Mouse (Mus musculus) Patski (cell line): Measurements from ENCODE around the gene Hoxa9. TPM values are rescaled to one million over a fixed set of nuclear protein-coding genes. Genes with fewer than 3 reads are reported as not detected.
A peak's percentile ranks its signal among the peaks of the same experiment; 100 is the strongest.

Experiments used
- ATAC-seq: fragments of 100-300 bp; one replicate; pipeline ENCODE4 v1.8.0; 2021
- CTCF ChIA-PET: fragments of 350-600 bp; sonication (Branson Sonifier 250); formaldehyde crosslinking; loops from one replicate; lab custom pipeline; 2022; ENCODE audit warnings: inconsistent platforms; lab: Charles Lee
- POLR2A ChIA-PET: fragments of 350-600 bp; sonication (Branson Sonifier 250); formaldehyde crosslinking; loops from one replicate; lab custom pipeline; 2022; ENCODE audit warnings: antibody characterized with exemption, inconsistent platforms; lab: Charles Lee
- DNase-seq: peaks from one replicate; pipeline ENCODE4 v3.0.0-alpha.2; 2011; ENCODE audit warnings: low read depth, low spot score
- H3K27me3 ChIP-seq: fragments of 371-371 bp; one replicate; pipeline ENCODE4 v1.5.1; 2021
- CTCF ChIP-seq: fragments of 100-300 bp; IDR thresholded peaks from one replicate; pipeline ENCODE4 v1.5.1; 2021
- in situ Hi-C: fragments of 300-500 bp; cut with MboI; formaldehyde crosslinking; loops from 3 replicates; pipeline ENCODE4 v1.11.1; 2018; ENCODE audit warnings: low pct_unique_long_range_greater_than_20kb, mixed read lengths
- polyA plus RNA-seq: library from polyadenylated mRNA; unstranded; gene quantifications from one replicate; pipeline ENCODE4 v1.2.3, GENCODE M21; 2021

The Hoxa9 gene
- polyA plus RNA-seq, 1 experiment from 2014 or later = 76.7 TPM

DNA sequence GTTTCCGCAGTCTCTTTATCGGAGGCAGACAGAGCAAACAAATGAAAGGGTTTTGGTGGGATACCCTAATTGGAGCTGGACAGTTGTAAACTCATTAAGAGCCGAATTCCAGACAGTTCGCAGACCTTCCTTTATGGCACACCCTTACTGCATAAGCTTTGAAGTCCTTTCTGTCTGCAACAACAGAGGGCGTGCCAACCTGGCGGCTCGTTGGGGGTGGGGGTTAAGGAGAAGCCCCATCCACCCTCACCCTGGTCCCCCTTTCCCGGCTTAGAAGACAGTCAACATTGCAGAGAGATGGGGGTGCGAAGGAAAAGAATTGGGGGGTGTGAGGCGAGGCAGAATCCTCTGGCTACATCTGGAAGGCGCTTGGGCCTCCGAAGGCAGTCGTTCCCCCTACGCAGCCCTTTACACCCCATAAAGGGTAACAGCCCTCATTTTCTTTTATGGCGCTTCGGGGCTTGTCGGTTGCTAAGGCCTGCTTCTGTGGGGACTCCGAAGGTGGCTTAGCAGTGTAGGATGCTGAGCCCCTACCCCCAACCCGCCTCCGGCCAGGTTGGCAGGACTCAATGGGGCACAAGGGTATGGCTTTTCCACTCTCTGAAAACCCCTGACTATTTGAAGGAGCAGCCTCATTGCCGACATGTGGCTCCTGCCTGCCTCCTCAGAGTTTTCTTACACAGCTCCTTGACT, 8.8 kb downstream of the Hoxa9 start:
- POLR2A ChIA-PET = interaction anchor here (1.1 to 37.4 kb wide), 7 partner anchors 10 to 231 kb away, joined by 3 to 778 read pairs (median 4); partner anchors contain the start of genes 5730596B20Rik, Gm28308, Hoxa10 and Hoxa11
- ATAC-seq (peak; percentile 41), DNase-seq (no peak)
- no peak for TF ChIP-seq CTCF
- CTCF ChIA-PET = interaction anchor here (0.6 to 5.0 kb wide), 17 partner anchors 8 to 1015 kb away, joined by 3 to 21 read pairs (median 5); partner anchors contain the start of genes Gm28308, Hoxa10, Hoxa11 and Hoxa3
- in situ Hi-C loops = loop anchor here (5.0 to 25.0 kb wide), 6 partner anchors 47 to 1047 kb away; partner anchors contain the start of genes 5730596B20Rik and Cbx3
- no peaks in the 10 kb centered on the region for H3K27me3 ChIP-seq

GRCm38 (mm10) chr6:52221337-52221992, 9.4 kb downstream of the Hoxa9 start, which contains the start of gene Hoxa7:
TSS of gene Hoxa7 (minus strand) at chr6:52221854.
- in situ Hi-C loops = loop anchor here (5.0 to 25.0 kb wide), 6 partner anchors 47 to 1047 kb away; partner anchors contain the start of genes 5730596B20Rik and Cbx3
- ATAC-seq = peak; percentile 57
- H3K27me3 ChIP-seq = no peaks in the 10 kb centered on the region

DNA sequence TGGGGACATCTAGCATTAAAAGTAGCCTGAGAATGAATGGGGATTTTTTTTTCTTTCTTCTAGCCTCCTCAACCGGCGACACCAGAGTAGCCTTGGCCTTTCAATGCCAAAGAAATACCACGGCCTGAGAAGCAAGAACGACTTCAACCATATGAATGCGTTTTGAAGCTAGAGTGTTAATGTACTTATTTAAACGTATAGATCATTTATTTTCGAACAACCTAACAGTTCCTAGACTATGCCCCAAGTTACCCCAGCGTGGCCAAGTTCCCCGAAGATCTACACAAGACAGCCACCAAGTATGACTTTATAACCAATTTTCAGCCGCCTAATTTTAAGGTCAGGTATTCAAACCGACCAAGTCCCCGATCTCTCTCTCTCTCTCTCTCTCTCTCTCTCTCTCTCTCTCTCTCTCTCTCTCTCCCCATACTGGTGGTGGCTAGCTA, 10.0 kb downstream of the Hoxa9 start:
- ATAC-seq = no peak
- CTCF ChIA-PET = interaction anchor here (0.9 to 5.0 kb wide), 13 partner anchors 7 to 1014 kb away, joined by 3 to 23 read pairs (median 6); partner anchors contain the start of genes Gm28308, Hoxa10, Hoxa3 and Hoxa9
- in situ Hi-C loops = loop anchor here (5.0 to 25.0 kb wide), 6 partner anchors 46 to 1046 kb away; partner anchors contain the start of genes 5730596B20Rik and Cbx3
- no peaks in the 10 kb centered on the region for H3K27me3 ChIP-seq
- TF ChIP-seq CTCF = no peak
- POLR2A ChIA-PET = interaction anchor here (1.4 to 37.4 kb wide), 5 partner anchors 9 to 219 kb away, joined by 3 to 778 read pairs (median 153); partner anchors contain the start of genes 5730596B20Rik, Gm28308, Hoxa10 and Hoxa11
- no peak for DNase-seq

More at GRCm38 (mm10) chr6:52221337-52221992, 9.4 kb downstream of the Hoxa9 start, which contains the start of gene Hoxa7:
- ChIA-PET CTCF (interaction anchor here (0.8 to 5.0 kb wide), 16 partner anchors 7 to 1015 kb away, joined by 3 to 21 read pairs (median 5); partner anchors contain the start of genes Gm28308, Hoxa10, Hoxa3 and Hoxa9), POLR2A (interaction anchor here (1.4 to 37.4 kb wide), 5 partner anchors 9 to 220 kb away, joined by 3 to 778 read pairs (median 153); partner anchors contain the start of genes 5730596B20Rik, Gm28308, Hoxa10 and Hoxa11)
- TF ChIP-seq CTCF = no peak
- DNase-seq = peak; percentile 91

- ChIA-PET POLR2A (interaction anchor here (1.2 to 37.4 kb wide), 6 partner anchors 8 to 360 kb away, joined by 3 to 778 read pairs (median 78); partner anchors contain the start of genes 5730596B20Rik, Gm28308, Hoxa10 and Hoxa11), CTCF (interaction anchor here (1.0 to 5.0 kb wide), 11 partner anchors 9 to 344 kb away, joined by 3 to 23 read pairs (median 8); partner anchors contain the start of genes Hoxa10 and Hoxa9)
- no peak for TF ChIP-seq CTCF
- in situ Hi-C loops = loop anchor here (5.0 to 25.0 kb wide), 6 partner anchors 45 to 1045 kb away; partner anchors contain the start of genes 5730596B20Rik and Cbx3
- H3K27me3 ChIP-seq = no peaks in the 10 kb centered on the region
- ATAC-seq (no peak), DNase-seq (no peak)
These were observed 10.7 kb downstream of the Hoxa9 start for GRCm38 (mm10) chr6:52220003-52220864.

DNA sequence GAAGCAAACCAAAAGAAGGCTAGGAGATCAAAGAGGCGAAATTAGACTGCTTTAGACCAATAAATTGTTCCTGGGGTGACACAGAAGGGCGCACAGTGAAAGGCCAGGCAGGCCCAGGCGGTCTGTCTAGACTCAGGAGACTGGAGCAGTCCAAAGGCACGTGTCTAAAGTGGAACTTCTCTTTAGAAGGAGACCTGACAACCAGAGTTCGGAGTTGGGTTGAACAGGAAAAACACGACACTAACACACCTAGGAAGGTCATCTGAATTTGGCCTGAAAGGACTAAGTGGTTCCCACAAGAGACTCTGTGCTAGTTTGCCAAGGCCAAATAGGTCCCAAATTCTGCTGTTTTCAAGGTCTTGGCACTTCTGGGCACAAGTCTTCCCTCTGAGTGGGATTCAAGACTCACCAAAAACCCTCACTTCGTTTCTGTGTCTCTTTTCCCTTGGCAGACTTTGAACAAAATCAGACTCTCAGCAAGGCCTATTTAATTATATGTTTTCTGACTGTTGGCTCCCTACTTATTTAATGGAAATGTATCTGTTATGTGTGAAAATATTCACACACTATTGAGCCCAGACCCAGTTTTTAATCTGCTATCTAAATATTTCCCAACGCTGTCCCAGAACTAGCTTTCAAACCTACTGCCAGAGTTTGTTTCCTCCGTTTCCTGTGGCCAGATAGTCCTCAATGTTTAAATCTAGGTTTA, 11.5 kb downstream of the Hoxa9 start:
- no peaks in the 10 kb centered on the region for H3K27me3 ChIP-seq

DNA sequence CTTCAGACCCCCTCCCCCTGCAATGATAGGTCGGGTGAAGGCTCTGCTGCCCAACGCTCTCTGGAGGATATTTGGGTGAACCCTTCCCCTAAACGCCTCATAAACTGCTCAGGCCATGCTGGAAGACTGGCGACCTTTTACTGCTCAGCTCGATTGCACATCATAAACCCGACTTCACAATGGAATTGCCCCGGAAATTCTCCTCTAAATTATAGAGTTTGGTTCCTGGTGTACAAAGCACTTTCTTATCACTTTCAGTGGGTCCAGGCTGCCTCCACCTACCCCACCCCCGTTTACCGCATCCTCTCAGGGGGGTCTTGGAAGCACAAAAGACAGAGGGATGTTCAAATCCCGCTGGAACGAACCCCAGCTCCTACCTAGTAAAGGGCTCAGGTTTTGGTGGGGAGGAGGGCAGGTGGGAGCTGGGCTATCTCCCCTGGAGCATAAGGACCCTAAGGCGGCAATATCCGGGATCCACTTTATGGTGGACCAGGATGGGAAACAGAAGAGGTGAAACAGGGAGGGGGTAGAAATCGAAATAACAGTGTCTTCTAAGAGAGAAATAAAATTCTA, 12.2 kb downstream of the Hoxa9 start:
- no peak for TF ChIP-seq CTCF
- CTCF ChIA-PET = interaction anchor here (1.1 to 5.0 kb wide), 11 partner anchors 9 to 353 kb away, joined by 3 to 23 read pairs (median 5); partner anchors contain the start of genes 5730596B20Rik, Hoxa10 and Hoxa9
- ATAC-seq (no peak), DNase-seq (no peak)
- in situ Hi-C loops = loop anchor here (5.0 to 25.0 kb wide), 2 partner anchors 506 to 631 kb away; no protein-coding TSS in a partner anchor
- H3K27me3 ChIP-seq = no peaks in the 10 kb centered on the region
- POLR2A ChIA-PET = interaction anchor here (1.2 to 37.4 kb wide), 5 partner anchors 7 to 41 kb away, joined by 5 to 778 read pairs (median 153); partner anchors contain the start of genes 5730596B20Rik, Gm28308, Hoxa10 and Hoxa11

More for the DNA sequence above, 11.5 kb downstream of the Hoxa9 start:
- DNase-seq (no peak), ATAC-seq (no peak)
- in situ Hi-C loops = loop anchor here (5.0 to 25.0 kb wide), 2 partner anchors 507 to 632 kb away; no protein-coding TSS in a partner anchor
- TF ChIP-seq CTCF = no peak
- ChIA-PET CTCF (interaction anchor here (1.0 to 5.0 kb wide), 11 partner anchors 8 to 343 kb away, joined by 3 to 23 read pairs (median 7); partner anchors contain the start of genes 5730596B20Rik, Hoxa10 and Hoxa9), POLR2A (interaction anchor here (1.2 to 37.4 kb wide), 6 partner anchors 7 to 360 kb away, joined by 3 to 778 read pairs (median 80); partner anchors contain the start of genes 5730596B20Rik, Gm28308, Hoxa10 and Hoxa11)

GRCm38 (mm10) chr6:52217895-52218642, 12.8 kb downstream of the Hoxa9 start:
- no peak for TF ChIP-seq CTCF
- no peaks in the 10 kb centered on the region for H3K27me3 ChIP-seq
- in situ Hi-C loops = loop anchor here (5.0 to 25.0 kb wide), 2 partner anchors 506 to 631 kb away; no protein-coding TSS in a partner anchor
- no peak for ATAC-seq
- ChIA-PET POLR2A (interaction anchor here (0.8 to 37.4 kb wide), 8 partner anchors 5 to 206 kb away, joined by 3 to 778 read pairs (median 80); partner anchors contain the start of genes 5730596B20Rik, Gm28308, Hoxa10 and Hoxa11), CTCF (interaction anchor here (1.1 to 5.0 kb wide), 12 partner anchors 9 to 352 kb away, joined by 3 to 23 read pairs (median 4); partner anchors contain the start of genes 5730596B20Rik, Hoxa10 and Hoxa9)
- no peak for DNase-seq
